Mouse (Mus musculus) testis, adult 2 months (tissue): Measurements from ENCODE around the gene Fam198a.

Source experiments
- CTCF ChIP-seq: fragments of 200-500 bp; IDR thresholded peaks from 2 replicates; pipeline ENCODE4 v1.5.1; 2012; ENCODE audit warnings: low read depth, mild to moderate bottlenecking, inconsistent platforms, low read length, moderate library complexity; ENCODE audit not compliant: control insufficient read depth, insufficient read depth, insufficient replicate concordance
- POLR2A ChIP-seq: fragments of 200-500 bp; IDR thresholded peaks from 2 replicates; pipeline ENCODE4 v1.6.1; 2012; ENCODE audit warnings: low read depth, mild to moderate bottlenecking, inconsistent platforms, low read length, moderate library complexity; ENCODE audit not compliant: control insufficient read depth

- TF ChIP-seq CTCF (no peak), POLR2A (no peak)
These were observed 17.5 kb downstream of the Fam198a start for GRCm38 (mm10) chr9:121968258-121968657.
